Mouse (Mus musculus) right cerebral cortex, adult 18-20 months (tissue): ENCODE data around the gene Sorcs1.
A peak's percentile ranks its signal among the peaks of the same experiment; 100 is the strongest.

Source experiments
- DNase-seq: peaks from one replicate; pipeline ENCODE4 v3.0.0; 2022; ENCODE audit warnings: mixed read lengths

Sorcs1 gene

GRCm38 (mm10) chr19:50558771-50559170, 119.7 kb downstream of the Sorcs1 start:
- DNase-seq = peak; percentile 77

- DNase-seq = no peak
Observed at GRCm38 (mm10) chr19:50534031-50534430, 144.4 kb downstream of the Sorcs1 start.

- no peak for DNase-seq
Observed at GRCm38 (mm10) chr19:50527835-50528234, 150.6 kb downstream of the Sorcs1 start.

- DNase-seq = no peak
Observed at GRCm38 (mm10) chr19:50526094-50526493, 152.4 kb downstream of the Sorcs1 start.

GRCm38 (mm10) chr19:50521943-50522342, 156.5 kb downstream of the Sorcs1 start:
- no peak for DNase-seq

- DNase-seq = no peak
Observed at GRCm38 (mm10) chr19:50515059-50515673, 163.3 kb downstream of the Sorcs1 start.

GRCm38 (mm10) chr19:50514309-50514830, 164.1 kb downstream of the Sorcs1 start:
- DNase-seq = no peak

GRCm38 (mm10) chr19:50502816-50503215, 175.6 kb downstream of the Sorcs1 start:
- no peak for DNase-seq

GRCm38 (mm10) chr19:50491121-50491520, 187.3 kb downstream of the Sorcs1 start:
- DNase-seq = no peak

GRCm38 (mm10) chr19:50490721-50491120, 187.7 kb downstream of the Sorcs1 start:
- DNase-seq = no peak

GRCm38 (mm10) chr19:50489786-50490185, 188.7 kb downstream of the Sorcs1 start:
- no peak for DNase-seq

GRCm38 (mm10) chr19:50488421-50488820, 190.0 kb downstream of the Sorcs1 start:
- no peak for DNase-seq

GRCm38 (mm10) chr19:50487768-50488167, 190.7 kb downstream of the Sorcs1 start:
- peak; percentile 74 for DNase-seq

- no peak for DNase-seq
Observed at GRCm38 (mm10) chr19:50486345-50486744, 192.1 kb downstream of the Sorcs1 start.

GRCm38 (mm10) chr19:50476774-50477173, 201.7 kb downstream of the Sorcs1 start:
- DNase-seq = no peak

GRCm38 (mm10) chr19:50468592-50468991, 209.9 kb downstream of the Sorcs1 start:
- no peak for DNase-seq

GRCm38 (mm10) chr19:50464811-50465210, 213.6 kb downstream of the Sorcs1 start:
- DNase-seq = no peak

GRCm38 (mm10) chr19:50458581-50458980, 219.9 kb downstream of the Sorcs1 start:
- no peak for DNase-seq

- no peak for DNase-seq
Observed at GRCm38 (mm10) chr19:50457275-50457892, 221.1 kb downstream of the Sorcs1 start.

- no peak for DNase-seq
Observed at GRCm38 (mm10) chr19:50441099-50441498, 237.3 kb downstream of the Sorcs1 start.

- DNase-seq = no peak
Observed at GRCm38 (mm10) chr19:50440246-50440910, 238.1 kb downstream of the Sorcs1 start.

- DNase-seq = no peak
Observed at GRCm38 (mm10) chr19:50439464-50439881, 239.0 kb downstream of the Sorcs1 start.

GRCm38 (mm10) chr19:50422928-50423327, 255.5 kb downstream of the Sorcs1 start:
- DNase-seq = no peak
